Mouse (Mus musculus) embryonic facial prominence, embryonic 14.5 days (tissue): ENCODE data around the gene H2-M11. TPM values are rescaled to one million over a fixed set of nuclear protein-coding genes. Genes with fewer than 3 reads are reported as not detected.

Source experiments
- ATAC-seq: fragments of 200-750 bp; cut with Nextera tagmentation; 2 replicates; pipeline ENCODE4 v1.8.0; 2017; ENCODE audit warnings: low read depth, moderate number of reproducible peaks, moderate TSS enrichment
- DNase-seq: peaks from one replicate; pipeline ENCODE4 v3.0.0-alpha.2; 2015; ENCODE audit warnings: low spot score
- H3K27ac ChIP-seq: fragments of 300-500 bp; sonication (generic); replicated peaks from 2 replicates; pipeline ENCODE4 v1.5.1; 2014; ENCODE audit warnings: low read depth, mild to moderate bottlenecking, low read length, moderate library complexity
- H3K27me3 ChIP-seq: fragments of 300-500 bp; sonication (generic); replicated peaks from 2 replicates; pipeline ENCODE4 v1.6.1; 2014; ENCODE audit warnings: low read length; ENCODE audit not compliant: control insufficient read depth, insufficient read depth
- H3K36me3 ChIP-seq: fragments of 300-500 bp; sonication (generic); 2 replicates; pipeline ENCODE4 v1.6.1; 2014; ENCODE audit warnings: low read length, mixed read lengths; ENCODE audit not compliant: control insufficient read depth, insufficient read depth
- H3K4me1 ChIP-seq: fragments of 300-500 bp; sonication (generic); 2 replicates; pipeline ENCODE4 v1.6.1; 2014; ENCODE audit warnings: antibody characterized with exemption, low read length; ENCODE audit not compliant: control insufficient read depth, insufficient read depth
- H3K4me2 ChIP-seq: fragments of 300-500 bp; sonication (generic); 2 replicates; pipeline ENCODE4 v1.6.1; 2014; ENCODE audit warnings: low read depth, mild to moderate bottlenecking, low read length, moderate library complexity, mixed read lengths
- H3K4me3 ChIP-seq: fragments of 300-500 bp; sonication (generic); 2 replicates; pipeline ENCODE4 v1.5.1; 2014; ENCODE audit warnings: low read depth, mild to moderate bottlenecking, low read length
- H3K9ac ChIP-seq: fragments of 300-500 bp; sonication (generic); 2 replicates; pipeline ENCODE4 v1.6.1; 2014; ENCODE audit warnings: low read depth, mild to moderate bottlenecking, low read length, moderate library complexity, mixed read lengths
- H3K9me3 ChIP-seq: fragments of 300-500 bp; sonication (generic); 2 replicates; pipeline ENCODE4 v1.6.1; 2016; ENCODE audit warnings: low read length; ENCODE audit not compliant: control insufficient read depth
- WGBS: fragments of 180-500 bp; shearing (Covaris S2); extraction: QIAGEN DNeasy Blood & Tissue Kit; methylation state at CpG from one replicate; pipeline ENCODE4 v1.1.7; 2014; 5-methylcytosine and 5-hydroxymethylcytosine counted together
- polyA plus RNA-seq: library from polyadenylated mRNA; unstranded; fragments of >200 nt; fragmentation: Nextera tagmentation; extraction: Ambion mirVana; gene quantifications from 2 replicates; pipeline ENCODE4 v1.2.1, GENCODE M21; 2014

Gene H2-M11
- polyA plus RNA-seq = not detected in 2 replicates

GRCm38 (mm10) chr17:36546775-36547174, at the start of gene H2-M11:
Gene H2-M11, plus strand, starts transcription at chr17:36547075.
- Histone ChIP-seq H3K4me2 (no peak within 1 kb of the TSS), H3K27ac (no peak within 1 kb of the TSS), H3K4me3 (no peak within 1 kb of the TSS), H3K9me3 (no peaks in the 10 kb centered on the region), H3K4me1 (no peaks in the 10 kb centered on the region), H3K27me3 (no peaks in the 10 kb centered on the region), H3K9ac (no peak within 1 kb of the TSS), H3K36me3 (no peaks in the 10 kb centered on the region)
- no peak for DNase-seq
- no peak for ATAC-seq
- WGBS = 51% methylated on average over 3 of the region's 3 CpGs

DNA sequence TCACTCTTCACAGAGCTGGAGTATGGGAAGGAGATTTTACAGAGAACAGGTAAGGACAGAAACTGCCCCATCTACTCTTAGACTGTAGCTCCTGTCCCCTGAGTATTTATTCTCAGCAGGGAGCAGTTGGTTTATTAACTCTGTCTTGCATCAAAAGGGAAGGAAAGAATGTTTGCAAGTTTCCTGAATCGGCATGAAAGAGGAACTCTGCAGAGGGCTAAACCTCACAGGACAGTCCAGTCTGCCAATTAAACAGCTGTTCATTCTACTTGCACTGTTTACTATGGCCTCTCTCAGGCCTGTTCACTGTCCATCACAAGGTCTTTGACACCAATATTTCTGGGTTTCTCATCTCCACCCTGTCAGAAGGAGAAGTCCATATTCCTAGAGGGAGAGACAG, 46.4 kb upstream of the H2-M11 start:
- H3K4me2 ChIP-seq = no peak overlapping the region
- H3K27ac ChIP-seq = no peak overlapping the region
- 63% methylated on average over 1 of the region's 1 CpGs for WGBS
- ATAC-seq = no peak
- no peaks in the 10 kb centered on the region for H3K27me3 ChIP-seq
- H3K36me3 ChIP-seq = no peaks in the 10 kb centered on the region
- no peaks in the 10 kb centered on the region for H3K9me3 ChIP-seq
- H3K9ac ChIP-seq = no peak overlapping the region
- H3K4me3 ChIP-seq = no peak overlapping the region
- no peak for DNase-seq
- H3K4me1 ChIP-seq = no peaks in the 10 kb centered on the region

DNA sequence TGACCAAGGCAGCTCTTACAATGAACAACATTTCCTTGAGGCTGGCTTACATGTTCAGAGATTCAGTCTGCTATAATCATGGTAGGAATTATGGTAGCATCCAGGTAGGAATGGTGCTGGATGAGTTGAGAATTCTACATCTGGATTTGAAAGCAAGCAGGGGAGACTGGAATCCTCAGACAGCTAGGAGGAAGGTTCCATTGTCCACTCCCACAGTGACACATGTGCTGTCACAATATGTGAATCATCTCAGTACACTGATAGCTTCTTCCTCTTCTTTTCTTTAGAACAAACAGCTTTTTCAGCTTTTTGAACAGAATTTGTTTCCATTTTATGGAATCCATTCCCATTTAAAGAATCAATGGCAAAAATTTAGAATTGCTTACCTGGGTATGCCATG, 43.0 kb upstream of the H2-M11 start:
- Histone ChIP-seq H3K36me3 (no peaks in the 10 kb centered on the region), H3K4me2 (no peak overlapping the region), H3K4me3 (no peak overlapping the region), H3K27me3 (no peaks in the 10 kb centered on the region), H3K9ac (no peak overlapping the region), H3K4me1 (no peaks in the 10 kb centered on the region), H3K9me3 (no peaks in the 10 kb centered on the region), H3K27ac (no peak overlapping the region)
- DNase-seq (no peak), ATAC-seq (no peak)

Other genes starting within 250 kb of the H2-M11 start
- gene H2-M10.1, start 220.9 kb upstream of the H2-M11 start, polyA plus RNA-seq = not detected in 2 replicates
- gene H2-M10.3, start 178.7 kb upstream of the H2-M11 start, polyA plus RNA-seq = not detected in 2 replicates
- not detected in 2 replicates for gene H2-M10.4, start 84.7 kb upstream of the H2-M11 start, polyA plus RNA-seq
- not detected in 2 replicates for gene H2-M9, start 95.6 kb downstream of the H2-M11 start, polyA plus RNA-seq
- gene H2-M1, start 125.1 kb downstream of the H2-M11 start, polyA plus RNA-seq = not detected in 2 replicates
- gene H2-M10.5, start 225.8 kb downstream of the H2-M11 start, polyA plus RNA-seq = not detected in 2 replicates